Mouse (Mus musculus) lung, postnatal 36 days (tissue): ENCODE results near the gene Upp2.

Experiments used
- DNase-seq: peaks from one replicate; pipeline ENCODE4 v3.0.0; 2022; ENCODE audit warnings: mixed read lengths

The Upp2 gene

DNA sequence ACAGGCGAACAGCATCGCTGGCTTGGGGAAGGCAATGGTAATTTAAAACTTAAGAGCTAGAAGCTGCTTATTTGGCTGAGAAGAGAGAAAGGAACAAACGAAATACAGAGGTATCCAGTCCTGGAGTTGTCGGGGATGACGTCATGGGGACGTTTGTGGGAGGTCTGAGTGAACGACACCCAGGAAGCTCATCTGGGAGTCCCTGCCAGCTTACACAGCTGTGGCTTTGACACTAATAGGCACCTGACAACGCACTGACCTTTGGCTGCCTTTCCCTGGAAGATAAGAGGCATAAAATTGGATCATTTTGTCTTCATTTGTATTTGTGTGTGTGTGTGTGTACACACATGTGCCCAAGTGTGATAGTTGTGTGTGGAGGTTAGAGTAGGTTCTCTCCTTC is 130.4 kb downstream of the Upp2 start:
- no peak for DNase-seq

DNA sequence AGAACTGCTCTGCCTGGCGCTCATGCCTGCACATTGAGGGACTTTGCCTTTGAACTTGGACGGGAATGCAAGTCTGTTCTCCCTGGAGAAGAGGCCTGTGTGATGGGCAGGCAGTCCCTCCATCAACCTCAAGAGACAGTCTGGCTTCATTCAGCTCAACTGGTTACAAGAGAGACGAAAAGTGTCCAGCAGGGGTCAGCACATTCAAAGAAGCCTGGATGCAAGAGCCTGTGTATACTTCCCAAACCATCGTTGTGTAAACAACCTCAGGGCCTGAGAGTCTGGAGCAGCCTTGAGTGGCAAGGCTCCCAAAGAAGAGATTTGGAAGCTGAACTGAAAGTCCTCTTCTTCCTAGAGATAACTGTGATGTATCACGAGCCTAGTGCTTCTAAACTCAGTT is 132.8 kb downstream of the Upp2 start:
- DNase-seq = peak; percentile 94

- DNase-seq = no peak
Observed at GRCm38 (mm10) chr2:58700354-58700753, 133.3 kb downstream of the Upp2 start.

- no peak for DNase-seq
Observed at GRCm38 (mm10) chr2:58701627-58702026, 134.5 kb downstream of the Upp2 start.

DNA sequence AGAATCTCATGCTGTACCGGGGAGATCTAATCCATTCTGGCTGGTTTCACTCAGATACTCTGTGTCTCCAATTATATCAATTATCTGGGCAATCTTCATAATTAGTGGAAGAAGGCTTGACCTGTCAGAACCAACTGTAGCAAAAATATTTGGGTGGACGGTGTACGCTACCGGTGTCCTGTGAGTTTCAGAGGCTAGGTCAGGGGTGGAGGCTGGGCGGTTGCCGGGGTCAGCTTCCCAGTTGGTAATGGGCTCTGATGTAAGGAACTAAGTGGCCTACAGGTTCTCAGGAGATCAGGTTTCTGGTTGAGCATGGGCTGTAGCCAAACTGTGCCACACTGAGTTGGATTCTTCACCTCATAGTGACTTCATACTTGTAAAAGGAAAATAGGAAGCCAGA is 136.1 kb downstream of the Upp2 start:
- DNase-seq = no peak

DNA sequence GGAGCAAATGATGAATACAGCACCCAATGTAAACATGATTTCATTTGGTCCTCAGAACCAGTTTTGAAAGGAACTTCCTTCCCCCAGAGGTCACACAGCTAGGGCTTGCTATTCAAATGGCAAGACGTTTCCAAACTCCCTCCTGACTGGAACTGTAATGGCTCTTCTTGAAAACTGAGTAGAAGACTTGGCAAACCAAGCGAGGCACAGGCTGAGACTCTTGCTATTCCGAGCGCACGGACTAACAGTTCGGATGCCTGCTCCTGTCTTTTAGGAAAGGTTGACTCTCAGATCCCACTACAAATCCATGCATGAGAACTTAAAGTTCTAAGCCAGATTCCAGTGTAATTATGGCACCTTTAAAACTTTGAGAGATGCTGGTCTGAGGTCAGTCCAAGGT is 136.5 kb downstream of the Upp2 start:
- DNase-seq = no peak

DNA sequence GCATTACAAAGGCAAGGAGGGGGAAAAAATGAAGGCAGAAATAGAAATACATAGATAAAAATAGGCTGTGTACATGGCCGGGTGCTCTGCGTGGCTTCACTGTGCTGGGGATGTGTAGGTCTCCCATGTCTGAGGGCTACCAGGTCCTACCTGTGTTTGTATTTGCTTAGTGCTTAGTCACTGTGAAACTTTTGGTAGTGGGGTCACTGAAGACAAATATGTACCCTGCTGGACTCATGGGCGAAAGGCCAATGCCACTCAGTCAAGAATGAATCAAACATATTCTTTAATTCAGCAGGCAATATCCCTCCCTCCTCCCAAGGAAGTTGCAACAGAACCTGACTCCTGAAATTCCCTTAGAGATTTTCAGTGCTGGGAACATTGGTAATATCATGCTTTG is 137.5 kb downstream of the Upp2 start:
- peak; percentile 61 for DNase-seq

DNA sequence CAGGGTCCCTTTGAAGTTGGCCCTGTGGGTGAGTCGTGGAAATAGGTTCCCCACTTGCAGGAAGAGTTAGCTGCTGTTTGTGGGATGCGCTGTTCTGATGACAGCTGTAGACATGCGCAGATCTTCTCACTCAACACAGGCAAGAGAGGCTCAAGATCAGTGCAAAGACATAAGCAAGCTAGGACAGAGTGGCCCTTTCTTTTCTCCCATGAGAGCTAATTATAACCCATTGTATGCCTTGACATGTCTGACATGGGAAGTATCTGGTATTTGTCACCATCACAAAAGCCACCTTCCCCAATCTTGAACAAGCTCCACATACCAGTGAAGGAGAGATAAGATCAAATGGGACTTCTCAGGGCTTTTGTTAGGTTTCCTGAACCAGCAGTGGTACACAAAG is 140.6 kb downstream of the Upp2 start:
- no peak for DNase-seq

DNA sequence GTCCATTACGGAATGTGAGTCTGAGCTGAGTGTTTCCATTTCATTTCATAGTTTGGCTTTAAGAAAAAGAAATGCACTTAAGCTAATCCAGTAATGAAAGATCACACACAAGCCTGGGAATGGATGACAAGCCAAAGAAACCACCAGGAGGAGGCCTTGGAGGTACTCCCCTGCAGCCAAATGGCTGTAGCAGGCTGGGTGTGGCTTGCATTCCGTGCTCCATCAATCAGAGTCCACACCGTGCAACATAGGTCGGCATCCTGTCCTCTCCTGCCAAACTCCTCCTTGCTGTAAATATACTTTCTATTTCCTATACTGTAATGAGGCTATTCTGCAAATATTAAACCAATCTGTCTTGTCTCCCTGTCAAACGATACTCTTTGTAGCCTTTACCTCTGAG is 143.1 kb downstream of the Upp2 start:
- DNase-seq = no peak

- DNase-seq = no peak
Observed at GRCm38 (mm10) chr2:58711049-58711448, 144.0 kb downstream of the Upp2 start.

- DNase-seq = no peak
Observed at GRCm38 (mm10) chr2:58711491-58711890, 144.4 kb downstream of the Upp2 start.

- DNase-seq = peak; percentile 73
Observed at GRCm38 (mm10) chr2:58711935-58712334, 144.8 kb downstream of the Upp2 start.

GRCm38 (mm10) chr2:58717898-58718297 is 150.8 kb downstream of the Upp2 start:
- DNase-seq = no peak

DNA sequence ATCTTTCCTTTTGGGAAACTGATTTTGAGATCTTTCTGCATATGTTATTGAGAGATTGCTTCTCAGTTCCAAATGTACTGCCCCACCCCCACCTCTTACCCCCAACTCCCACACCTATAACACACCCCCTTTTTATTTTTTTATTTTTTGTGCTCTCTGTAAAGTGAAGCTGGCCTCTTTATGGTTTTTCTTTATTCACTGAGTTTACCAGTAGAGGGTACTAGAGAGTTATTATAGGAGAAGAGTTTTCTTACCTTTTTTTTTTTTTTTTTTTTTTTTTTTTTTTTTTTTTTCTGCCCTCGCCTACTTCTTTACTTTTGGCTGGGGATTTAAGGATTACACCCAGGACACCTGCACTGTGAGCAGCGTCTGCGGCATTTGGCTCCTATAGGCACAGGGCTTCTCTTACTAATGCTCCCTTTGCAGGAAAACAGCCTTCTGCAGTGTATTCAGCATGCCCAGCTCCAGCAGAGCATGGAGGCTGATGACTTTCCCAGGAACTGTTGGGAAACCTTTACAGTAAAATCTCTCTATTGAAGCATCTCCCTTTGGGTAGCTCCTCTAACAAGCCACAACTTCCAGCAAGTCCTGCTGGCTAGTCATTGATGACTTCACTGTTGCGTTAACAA is 170.2 kb downstream of the Upp2 start:
- DNase-seq = no peak

DNA sequence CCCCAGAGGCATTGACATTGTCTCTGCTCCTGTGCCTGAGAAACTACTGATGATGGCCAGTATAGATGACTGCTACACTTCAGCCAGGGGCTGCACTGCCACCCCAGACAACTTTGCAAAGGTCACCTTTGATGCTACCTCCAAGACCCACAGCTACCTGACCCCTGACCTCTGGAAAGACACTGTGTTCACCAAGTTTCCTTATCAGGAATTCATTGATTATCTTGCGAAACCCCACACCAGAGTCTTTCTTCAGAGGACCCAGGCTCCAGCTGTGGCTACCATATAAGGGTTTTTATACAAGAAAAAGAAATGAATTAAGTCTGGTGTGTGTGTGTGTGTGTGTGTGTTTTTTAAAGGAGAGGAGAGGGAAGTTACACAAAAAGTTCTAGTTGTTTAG is 174.1 kb downstream of the Upp2 start:
- DNase-seq = no peak

GRCm38 (mm10) chr2:58742026-58742425 is 174.9 kb downstream of the Upp2 start:
- DNase-seq = no peak

DNA sequence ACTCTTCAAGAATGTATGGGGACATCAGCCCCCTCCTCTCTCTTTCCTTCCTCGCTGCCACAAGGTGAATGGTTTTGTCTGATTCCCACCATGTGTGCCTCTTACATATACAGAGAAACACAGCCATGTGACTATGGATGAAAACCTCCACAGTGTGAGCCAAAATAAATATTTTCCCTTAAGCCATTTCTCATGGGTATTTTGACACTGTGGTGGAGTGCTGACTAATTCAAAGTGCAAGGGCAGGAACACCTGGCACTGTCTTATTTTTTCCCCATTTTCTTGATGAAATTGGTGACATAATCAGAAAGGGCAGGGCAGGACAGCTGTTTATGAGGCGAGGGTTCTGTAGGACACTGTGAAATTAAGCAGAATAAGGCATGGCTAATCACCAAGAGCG is 176.3 kb downstream of the Upp2 start:
- peak; percentile 10 for DNase-seq

DNA sequence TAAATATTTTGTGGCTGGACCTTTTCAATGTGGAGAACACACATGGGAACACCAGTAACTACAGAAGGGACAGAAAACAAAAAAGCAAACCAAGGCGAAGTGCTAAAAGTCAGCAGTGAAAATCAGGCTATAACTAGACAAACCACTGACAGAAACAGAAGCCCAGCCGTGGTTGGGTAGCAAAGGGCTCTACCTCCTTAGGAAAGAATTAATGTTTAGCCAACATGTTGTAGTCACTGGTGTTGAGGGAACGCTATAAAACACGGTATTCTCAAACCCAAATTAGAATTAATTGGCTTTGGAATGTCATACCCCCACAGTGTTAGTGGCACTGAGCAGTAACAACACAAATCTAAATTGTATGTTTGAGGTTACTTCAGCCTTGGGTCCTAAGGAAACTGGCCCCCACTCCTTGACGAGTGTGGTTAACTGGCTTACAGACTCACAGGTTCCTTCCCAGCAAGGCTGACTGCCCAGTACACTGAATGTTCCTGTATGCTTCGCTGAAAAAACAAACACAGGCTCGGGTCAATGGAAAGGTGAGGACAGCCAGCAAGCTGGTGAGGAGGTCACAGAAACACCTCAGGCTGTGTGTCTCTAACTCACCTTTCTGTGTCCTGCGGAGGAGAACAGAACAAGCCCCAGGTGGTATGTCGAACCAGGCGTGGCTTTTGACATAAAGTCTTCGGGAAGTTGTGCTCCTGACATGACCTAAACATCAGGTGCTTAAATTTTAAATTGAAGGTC is 180.6 kb downstream of the Upp2 start:
- peak; percentile 7 for DNase-seq

- DNase-seq = no peak
Observed at GRCm38 (mm10) chr2:58748296-58748695, 181.2 kb downstream of the Upp2 start.

DNA sequence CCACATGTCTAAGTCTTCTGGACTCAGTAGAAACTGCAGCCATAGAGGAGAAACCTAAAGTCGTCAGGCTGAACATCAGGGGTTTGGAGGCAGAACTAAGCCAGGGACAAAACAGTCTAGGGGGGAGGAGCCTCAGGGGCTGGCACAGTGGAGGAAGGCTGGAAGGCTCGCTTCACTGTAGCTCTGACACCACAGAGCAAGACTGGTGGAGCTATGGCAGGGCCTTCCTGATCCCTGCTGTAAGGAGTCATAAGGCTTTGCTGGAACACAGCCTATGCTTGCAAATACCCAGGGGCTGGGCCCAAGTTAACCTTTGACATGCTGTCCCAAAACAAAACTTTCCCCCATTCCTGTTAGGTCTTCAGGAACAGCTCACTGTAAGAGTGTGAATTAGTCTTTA is 185.8 kb downstream of the Upp2 start:
- no peak for DNase-seq

- DNase-seq = no peak
Observed at GRCm38 (mm10) chr2:58754736-58755135, 187.6 kb downstream of the Upp2 start.

DNA sequence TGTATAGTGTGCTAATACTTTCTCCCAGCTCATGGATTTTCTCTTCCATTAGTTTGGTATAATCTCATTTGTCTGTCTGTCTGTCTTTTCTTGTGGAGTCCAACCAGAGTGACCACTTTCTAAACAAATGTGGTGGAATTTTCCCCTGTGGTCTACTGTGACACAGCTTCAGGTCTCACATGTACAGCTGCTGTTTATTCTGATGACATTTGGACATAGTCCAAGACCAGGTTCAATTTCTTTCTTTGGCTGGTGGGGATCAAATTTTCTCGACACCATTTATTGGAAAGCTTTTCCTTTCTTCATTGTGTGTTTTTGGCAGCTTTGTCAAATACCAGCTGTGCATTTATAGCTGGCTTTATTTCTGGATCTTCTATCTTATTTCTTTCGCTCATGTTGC is 191.0 kb downstream of the Upp2 start:
- no peak for DNase-seq

DNA sequence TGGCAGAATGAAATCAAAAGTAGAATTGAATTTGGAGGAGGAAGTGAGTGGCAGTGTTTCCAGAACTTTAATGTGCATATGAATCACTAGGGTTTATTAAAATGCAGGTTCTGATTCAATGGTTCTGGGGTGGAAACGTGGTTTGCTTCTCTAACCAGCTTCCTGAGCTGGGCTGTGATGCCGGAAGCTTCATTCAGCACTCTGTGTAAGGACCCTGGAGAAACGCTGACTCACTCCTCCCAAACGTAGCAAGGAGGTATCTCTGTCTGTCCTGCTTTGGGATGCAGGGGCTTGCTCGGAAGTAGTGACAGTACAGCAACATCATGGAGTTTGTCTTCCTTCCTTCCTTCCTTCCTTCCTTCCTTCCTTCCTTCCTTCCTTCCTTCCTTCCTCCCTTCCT is 192.6 kb downstream of the Upp2 start:
- DNase-seq = no peak

- DNase-seq = peak; percentile 25
Observed at GRCm38 (mm10) chr2:58765141-58765540, 198.0 kb downstream of the Upp2 start.

GRCm38 (mm10) chr2:58773833-58774232 is 206.7 kb downstream of the Upp2 start:
- no peak for DNase-seq
